Mouse (Mus musculus): ENCODE measurements around the gene Gcn1l1. TPM values are rescaled to one million over a fixed set of nuclear protein-coding genes. Genes with fewer than 3 reads are reported as not detected.

Gene Gcn1l1
- polyA plus RNA-seq, 1 experiment from 2014 or later: 35.1 TPM

GRCm38 (mm10) chr5:115551386-115551785 lies 13.7 kb upstream of the Gcn1l1 start:
- Histone ChIP-seq H3K4me1 (ENCODE audit: control insufficient read depth, insufficient read depth, low read length) (peaks cover 5% of the 10 kb centered on the region; the same call in 1 of the 2 replicates), H3K9ac (ENCODE audit: low read length) (no peak overlapping the region; the same call in 1 of the 2 replicates), H3K36me3 (ENCODE audit: control insufficient read depth, insufficient read depth, low read length) (peaks cover 32% of the 10 kb centered on the region), H3K27me3 (ENCODE audit: control insufficient read depth, insufficient read depth, low read length) (no peaks in the 10 kb centered on the region), H3K4me3 (replicated peaks; ENCODE audit: low read length) (no peak overlapping the region), H3K9me3 (replicated peaks; ENCODE audit: control insufficient read depth, low read length) (no peaks in the 10 kb centered on the region), H3K27ac (ENCODE audit: low read length) (no peak overlapping the region), H3K4me2 (ENCODE audit: low read depth, low read length) (no peak overlapping the region)
- no peak for ATAC-seq (ENCODE audit: insufficient read depth, low FRiP score)
- 75% methylated on average over 12 of the region's 12 CpGs for WGBS

GRCm38 (mm10) chr5:115551799-115552198 lies 13.3 kb upstream of the Gcn1l1 start:
- WGBS: 86% methylated on average over 13 of the region's 13 CpGs
- Histone ChIP-seq H3K4me1 (ENCODE audit: control insufficient read depth, insufficient read depth, low read length) (peaks cover 6% of the 10 kb centered on the region; the same call in 1 of the 2 replicates), H3K4me3 (replicated peaks; ENCODE audit: low read length) (no peak overlapping the region), H3K36me3 (ENCODE audit: control insufficient read depth, insufficient read depth, low read length) (peaks cover 32% of the 10 kb centered on the region), H3K9me3 (replicated peaks; ENCODE audit: control insufficient read depth, low read length) (no peaks in the 10 kb centered on the region), H3K4me2 (ENCODE audit: low read depth, low read length) (no peak overlapping the region), H3K9ac (ENCODE audit: low read length) (no peak overlapping the region), H3K27ac (ENCODE audit: low read length) (no peak overlapping the region), H3K27me3 (ENCODE audit: control insufficient read depth, insufficient read depth, low read length) (no peaks in the 10 kb centered on the region)
- no peak for ATAC-seq (ENCODE audit: insufficient read depth, low FRiP score)

- H3K9ac ChIP-seq (ENCODE audit: low read length): no peak overlapping the region
- H3K4me1 ChIP-seq (ENCODE audit: control insufficient read depth, insufficient read depth, low read length): peaks cover 6% of the 10 kb centered on the region; the same call in 1 of the 2 replicates
- no peak overlapping the region for H3K27ac ChIP-seq (ENCODE audit: low read length)
- H3K36me3 ChIP-seq (ENCODE audit: control insufficient read depth, insufficient read depth, low read length): peaks cover 19% of the 10 kb centered on the region
- 89% methylated on average over 33 of the region's 33 CpGs for WGBS
- H3K9me3 ChIP-seq (replicated peaks; ENCODE audit: control insufficient read depth, low read length): no peaks in the 10 kb centered on the region
- H3K27me3 ChIP-seq (ENCODE audit: control insufficient read depth, insufficient read depth, low read length): no peaks in the 10 kb centered on the region
- no peak overlapping the region for H3K4me3 ChIP-seq (replicated peaks; ENCODE audit: low read length)
- ATAC-seq (ENCODE audit: insufficient read depth, low FRiP score): no peak
- no peak overlapping the region for H3K4me2 ChIP-seq (ENCODE audit: low read depth, low read length)
Observed at GRCm38 (mm10) chr5:115553801-115554420, 11.1 kb upstream of the Gcn1l1 start.

- 81% methylated on average over 18 of the region's 18 CpGs for WGBS
- Histone ChIP-seq H3K27me3 (ENCODE audit: control insufficient read depth, insufficient read depth, low read length) (no peaks in the 10 kb centered on the region), H3K27ac (ENCODE audit: low read length) (no peak overlapping the region), H3K4me1 (ENCODE audit: control insufficient read depth, insufficient read depth, low read length) (peaks cover 6% of the 10 kb centered on the region; the same call in 1 of the 2 replicates), H3K9ac (ENCODE audit: low read length) (no peak overlapping the region), H3K4me3 (replicated peaks; ENCODE audit: low read length) (no peak overlapping the region), H3K9me3 (replicated peaks; ENCODE audit: control insufficient read depth, low read length) (no peaks in the 10 kb centered on the region), H3K4me2 (ENCODE audit: low read depth, low read length) (no peak overlapping the region), H3K36me3 (ENCODE audit: control insufficient read depth, insufficient read depth, low read length) (peaks cover 18% of the 10 kb centered on the region; the same call in 1 of the 2 replicates)
- ATAC-seq (ENCODE audit: insufficient read depth, low FRiP score): no peak
Observed at GRCm38 (mm10) chr5:115554536-115555291, 10.3 kb upstream of the Gcn1l1 start.

GRCm38 (mm10) chr5:115556217-115556616 lies 8.8 kb upstream of the Gcn1l1 start:
- no peak overlapping the region for H3K4me2 ChIP-seq (ENCODE audit: low read depth, low read length)
- 0 out of 2 replicates have a peak overlapping the region, but pooled peaks have one; percentile 13 for H3K27ac ChIP-seq (ENCODE audit: low read length)
- H3K4me1 ChIP-seq (ENCODE audit: control insufficient read depth, insufficient read depth, low read length): peaks cover 17% of the 10 kb centered on the region
- H3K4me3 ChIP-seq (replicated peaks; ENCODE audit: low read length): no peak overlapping the region
- H3K36me3 ChIP-seq (ENCODE audit: control insufficient read depth, insufficient read depth, low read length): peaks cover 18% of the 10 kb centered on the region
- WGBS: 9% methylated on average over 8 of the region's 8 CpGs
- H3K9me3 ChIP-seq (replicated peaks; ENCODE audit: control insufficient read depth, low read length): no peaks in the 10 kb centered on the region
- H3K9ac ChIP-seq (ENCODE audit: low read length): 0 out of 2 replicates have a peak overlapping the region, but pooled peaks have one; percentile 23
- ATAC-seq (ENCODE audit: insufficient read depth, low FRiP score): no peak
- H3K27me3 ChIP-seq (ENCODE audit: control insufficient read depth, insufficient read depth, low read length): no peaks in the 10 kb centered on the region

GRCm38 (mm10) chr5:115558182-115558794 lies 6.8 kb upstream of the Gcn1l1 start:
- no peaks in the 10 kb centered on the region for H3K9me3 ChIP-seq (replicated peaks; ENCODE audit: control insufficient read depth, low read length)
- H3K36me3 ChIP-seq (ENCODE audit: control insufficient read depth, insufficient read depth, low read length): peaks cover 25% of the 10 kb centered on the region
- peaks cover 20% of the 10 kb centered on the region for H3K4me1 ChIP-seq (ENCODE audit: control insufficient read depth, insufficient read depth, low read length)
- WGBS: 86% methylated on average over 14 of the region's 14 CpGs
- H3K9ac ChIP-seq (ENCODE audit: low read length): no peak overlapping the region
- ATAC-seq (ENCODE audit: insufficient read depth, low FRiP score): no peak
- H3K4me3 ChIP-seq (replicated peaks; ENCODE audit: low read length): no peak overlapping the region
- H3K27me3 ChIP-seq (ENCODE audit: control insufficient read depth, insufficient read depth, low read length): no peaks in the 10 kb centered on the region
- no peak overlapping the region for H3K4me2 ChIP-seq (ENCODE audit: low read depth, low read length)
- no peak overlapping the region for H3K27ac ChIP-seq (ENCODE audit: low read length)

GRCm38 (mm10) chr5:115559237-115560101 lies 5.6 kb upstream of the Gcn1l1 start, which contains the start of gene Rplp0:
Gene Rplp0 (plus strand): TSS chr5:115559467.
- under 1% methylated on average over 78 of the region's 78 CpGs for WGBS
- peak within 1 kb of the TSS; percentile 80 for H3K4me3 ChIP-seq (replicated peaks; ENCODE audit: low read length)
- H3K9me3 ChIP-seq (replicated peaks; ENCODE audit: control insufficient read depth, low read length): no peaks in the 10 kb centered on the region
- H3K9ac ChIP-seq (ENCODE audit: low read length): peak within 1 kb of the TSS; percentile 99
- H3K4me2 ChIP-seq (ENCODE audit: low read depth, low read length): peak within 1 kb of the TSS; percentile 89
- H3K27me3 ChIP-seq (ENCODE audit: control insufficient read depth, insufficient read depth, low read length): no peaks in the 10 kb centered on the region
- peaks cover 24% of the 10 kb centered on the region for H3K4me1 ChIP-seq (ENCODE audit: control insufficient read depth, insufficient read depth, low read length)
- peak; percentile 99 for ATAC-seq (ENCODE audit: insufficient read depth, low FRiP score)
- peak within 1 kb of the TSS; percentile 92 for H3K27ac ChIP-seq (ENCODE audit: low read length)
- H3K36me3 ChIP-seq (ENCODE audit: control insufficient read depth, insufficient read depth, low read length): peaks cover 17% of the 10 kb centered on the region

- no peak for ATAC-seq (ENCODE audit: insufficient read depth, low FRiP score)
- Histone ChIP-seq H3K27me3 (ENCODE audit: control insufficient read depth, insufficient read depth, low read length) (no peaks in the 10 kb centered on the region), H3K4me2 (ENCODE audit: low read depth, low read length) (peak overlapping the region; percentile 89), H3K4me1 (ENCODE audit: control insufficient read depth, insufficient read depth, low read length) (peaks cover 28% of the 10 kb centered on the region), H3K9me3 (replicated peaks; ENCODE audit: control insufficient read depth, low read length) (no peaks in the 10 kb centered on the region), H3K4me3 (replicated peaks; ENCODE audit: low read length) (peak overlapping the region; percentile 80), H3K27ac (ENCODE audit: low read length) (peak overlapping the region; percentile 56; the same call in 1 of the 2 replicates), H3K36me3 (ENCODE audit: control insufficient read depth, insufficient read depth, low read length) (peaks cover 15% of the 10 kb centered on the region), H3K9ac (ENCODE audit: low read length) (peak overlapping the region; percentile 99)
- 25% methylated on average over 13 of the region's 13 CpGs for WGBS
Observed at GRCm38 (mm10) chr5:115560336-115560905, 4.6 kb upstream of the Gcn1l1 start.
